9 mouse cellular contexts compared by ENCODE assay signal in the genomic region with DNA sequence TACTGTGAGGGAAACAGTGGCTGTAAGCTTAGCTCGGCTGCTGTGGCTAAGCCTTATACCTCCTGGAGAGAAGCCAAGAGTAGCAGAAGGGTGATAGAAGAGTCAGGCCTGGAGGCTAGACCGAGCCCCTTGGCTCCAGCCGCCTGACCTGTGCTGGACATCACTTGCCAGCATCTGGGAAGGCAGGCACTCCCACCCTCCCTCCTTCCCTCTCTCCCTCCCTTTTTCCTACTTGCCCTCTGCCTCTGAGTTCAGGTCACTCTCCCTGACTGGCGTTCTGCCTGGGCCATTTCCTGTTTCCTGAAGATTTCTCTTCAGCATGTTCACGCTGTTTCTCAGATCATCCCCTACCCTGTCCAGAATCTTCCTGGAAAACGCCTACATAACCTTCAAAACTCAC. TPM values are rescaled to one million over a fixed set of nuclear protein-coding genes. Genes with fewer than 3 reads are reported as not detected.
A peak's percentile ranks its signal among the peaks of the same experiment; 100 is the strongest.
DNase-seq lines count a peak whose midpoint lies in the region; ATAC-seq and TF ChIP-seq lines count a peak whose summit lies in the region.
"Had no signal": no experiment of that assay in that cellular context is flagged by ENCODE, and none has a peak within 500 bp of the region (broad histone marks: within the 10 kb centered on the region; RNA-seq: fewer than 3 reads in every experiment).

No protein-coding gene starts in this region.

- TF ChIP-seq CTCF in cerebellum, adult 2 months (IDR thresholded peaks at IDR 0.05; ENCODE audit: borderline replicate concordance, insufficient read depth, low read depth, low read length): no peak

- H3K4me2 ChIP-seq in kidney, embryonic 16.5 days (replicated peaks; ENCODE audit: low read depth, low read length): no peak overlapping the region
- H3K4me2 ChIP-seq: embryonic facial prominence, embryonic 13.5 days had no signal

- peak; percentile 65 for DNase-seq in testis, postnatal 10 days (ENCODE audit: low spot score)
- no peak for DNase-seq in testis, postnatal 14 days (ENCODE audit: low spot score)
- DNase-seq in heart, embryonic 10.5 days (ENCODE audit: low spot score): no peak
- DNase-seq in yolk sac, embryonic 10.5 days (ENCODE audit: low spot score): peak; percentile 40
- no peak for DNase-seq in cerebellum, adult 18-20 months
- no peak for DNase-seq in left cerebral cortex, adult 11 months (ENCODE audit: low spot score)
- no peak for DNase-seq in cerebellum, adult 2 months

- peak; percentile 69 for ATAC-seq in kidney, embryonic 16.5 days (ENCODE audit: low FRiP score, low TSS enrichment)

- no peaks in the 10 kb centered on the region for H3K36me3 ChIP-seq in heart, embryonic 10.5 days
- H3K36me3 ChIP-seq in kidney, embryonic 16.5 days (ENCODE audit: insufficient read depth, low read length): no peaks in the 10 kb centered on the region
- H3K36me3 ChIP-seq: embryonic facial prominence, embryonic 13.5 days had no signal

- no peaks in the 10 kb centered on the region for H3K9me3 ChIP-seq in heart, embryonic 10.5 days
- no peaks in the 10 kb centered on the region for H3K9me3 ChIP-seq in kidney, embryonic 16.5 days (ENCODE audit: low read length)
- H3K9me3 ChIP-seq: embryonic facial prominence, embryonic 13.5 days had no signal

- H3K27ac ChIP-seq in heart, embryonic 10.5 days: peak overlapping the region; percentile 65; the same call in 1 of the 2 replicates
- peak overlapping the region; percentile 61 for H3K27ac ChIP-seq in kidney, embryonic 16.5 days (ENCODE audit: low read length)
- H3K27ac ChIP-seq in cerebellum, adult 2 months (ENCODE audit: insufficient read depth, low read length): no peak overlapping the region
- H3K27ac ChIP-seq: embryonic facial prominence, embryonic 13.5 days had no signal

- H3K9ac ChIP-seq in kidney, embryonic 16.5 days (replicated peaks; ENCODE audit: low read length): no peak overlapping the region
- H3K9ac ChIP-seq: embryonic facial prominence, embryonic 13.5 days had no signal

- no peak overlapping the region for H3K4me3 ChIP-seq in heart, embryonic 10.5 days
- no peak overlapping the region for H3K4me3 ChIP-seq in kidney, embryonic 16.5 days (ENCODE audit: low read length)
- no peak overlapping the region for H3K4me3 ChIP-seq in cerebellum, adult 2 months (replicated peaks; ENCODE audit: insufficient read depth, low read depth, low read length)
- H3K4me3 ChIP-seq: embryonic facial prominence, embryonic 13.5 days had no signal

- whole genome bisulfite sequencing in heart, embryonic 10.5 days: 22% methylated on average over 6 of the region's 6 CpGs
- 11% methylated on average over 6 of the region's 6 CpGs for WGBS in kidney, embryonic 16.5 days
- 48% methylated on average over 6 of the region's 6 CpGs for WGBS in cerebellum, adult 2 months

- no peaks in the 10 kb centered on the region; the same call in 1 of the 2 replicates for H3K27me3 ChIP-seq in heart, embryonic 10.5 days (ENCODE audit: insufficient read depth, poor library complexity, severe bottlenecking)
- no peaks in the 10 kb centered on the region for H3K27me3 ChIP-seq in kidney, embryonic 16.5 days (ENCODE audit: insufficient read depth, low read length)
- no peaks in the 10 kb centered on the region for H3K27me3 ChIP-seq in cerebellum, adult 2 months (ENCODE audit: control insufficient read depth, insufficient read depth, low read length)

- TF ChIP-seq POLR2A in cerebellum, adult 2 months (IDR thresholded peaks at IDR 0.05; ENCODE audit: borderline replicate concordance, insufficient read depth, low read length): no peak

- H3K4me1 ChIP-seq in heart, embryonic 10.5 days: peaks cover 80% of the 10 kb centered on the region
- peaks cover 68% of the 10 kb centered on the region for H3K4me1 ChIP-seq in kidney, embryonic 16.5 days (ENCODE audit: insufficient read depth, low read length)
- H3K4me1 ChIP-seq in cerebellum, adult 2 months (ENCODE audit: control insufficient read depth, insufficient read depth, low read length): no peaks in the 10 kb centered on the region

RNA-seq across cellular contexts. Expression of a gene that starts 33.5 kb away (rescaled TPM):
- 15.2 and 20.0 TPM in 2 replicates for polyA plus RNA-seq in heart, embryonic 10.5 days (2016; fragmentation: Nextera tagmentation; extraction: Ambion mirVana)
- polyA plus RNA-seq in kidney, embryonic 16.5 days (2015; fragmentation: Nextera tagmentation; extraction: Ambion mirVana): 27.8 and 27.9 TPM in 2 replicates
- polyA plus RNA-seq in cerebellum, adult 2 months (2012; rRNA removed): 19.9 and 28.2 TPM in 2 replicates

Comparison
In these comparisons a context has a peak if more than half of its experiments do, and no peak if none do; other contexts are left out.
1. DNase-seq: peak in testis, postnatal 10 days (single experiment) and yolk sac, embryonic 10.5 days (single experiment); none in testis, postnatal 14 days (single experiment), heart, embryonic 10.5 days (single experiment), cerebellum, adult 18-20 months (0 of 2), left cerebral cortex, adult 11 months (single experiment) and cerebellum, adult 2 months (0 of 2).